Mouse (Mus musculus): Measurements from ENCODE around the gene Zpbp2. TPM values are rescaled to one million over a fixed set of nuclear protein-coding genes. Genes with fewer than 3 reads are reported as not detected.
A peak's percentile ranks its signal among the peaks of the same experiment; 100 is the strongest.

The Zpbp2 gene
- 0.62 and 0.79 TPM in 2 replicates for polyA plus RNA-seq (2015; fragmentation: Nextera tagmentation; extraction: Ambion mirVana)

DNA sequence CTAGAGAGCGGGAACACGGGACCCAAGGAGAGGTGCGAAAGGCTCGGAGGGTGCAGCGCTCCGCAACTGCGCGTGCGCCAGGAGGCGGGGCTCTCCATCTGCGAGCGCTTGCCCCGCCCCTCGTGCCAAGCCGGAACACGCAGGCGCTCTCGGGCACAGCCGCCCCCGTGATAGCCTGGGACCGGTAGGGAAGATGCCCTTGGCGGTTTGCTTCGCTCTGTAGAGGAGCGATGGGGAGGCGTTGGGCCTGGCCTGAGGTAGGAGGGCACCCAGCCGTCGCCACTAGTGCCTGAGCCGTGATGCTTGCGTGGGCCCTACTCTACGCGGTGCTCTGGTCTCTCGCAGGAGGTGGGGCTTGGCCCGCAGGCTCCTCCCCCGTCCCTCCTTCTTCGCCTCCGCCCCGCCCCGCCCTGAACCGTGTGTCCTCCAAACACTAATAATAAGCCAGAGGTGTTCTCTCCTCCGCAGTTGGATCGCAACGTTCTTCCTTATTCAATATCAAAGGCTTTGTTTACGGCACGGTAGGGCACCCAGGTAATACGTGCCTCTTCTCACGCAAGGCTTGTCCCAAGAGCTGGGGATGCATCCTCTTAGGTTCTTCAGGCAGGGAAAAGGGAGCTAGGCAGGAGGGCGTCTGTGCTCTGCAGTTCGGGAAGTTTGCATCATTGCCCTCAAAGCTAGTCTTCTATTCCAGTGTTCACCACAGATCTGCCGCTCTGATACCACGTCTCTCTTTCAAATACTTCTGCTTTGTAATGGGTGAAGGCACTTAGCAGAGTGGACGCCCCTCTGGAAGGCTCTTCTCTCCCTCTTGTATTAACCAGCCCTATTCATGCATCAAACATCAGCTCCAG, at the start of gene Zpbp2:
Zpbp2 (plus strand) TSS at position 123 of the 854 bp plus-strand sequence.
- Histone ChIP-seq H3K4me3 (replicated peaks) (peak within 1 kb of the TSS; percentile 76), H3K27me3 (peaks cover 49% of the 10 kb centered on the region), H3K36me3 (replicated peaks) (no peaks in the 10 kb centered on the region), H3K27ac (replicated peaks) (peak within 1 kb of the TSS; percentile 86), H3K9me3 (replicated peaks) (no peaks in the 10 kb centered on the region; the same call in 1 of the 2 replicates), H3K4me1 (replicated peaks) (peaks cover 16% of the 10 kb centered on the region), H3K4me2 (peak within 1 kb of the TSS; percentile 95), H3K9ac (peak within 1 kb of the TSS; percentile 75)
- ATAC-seq (ENCODE audit: insufficient read depth), result peak; percentile 99
- WGBS (ENCODE audit: insufficient replicate concordance), result under 1% methylated on average over 51 of the region's 51 CpGs

DNA sequence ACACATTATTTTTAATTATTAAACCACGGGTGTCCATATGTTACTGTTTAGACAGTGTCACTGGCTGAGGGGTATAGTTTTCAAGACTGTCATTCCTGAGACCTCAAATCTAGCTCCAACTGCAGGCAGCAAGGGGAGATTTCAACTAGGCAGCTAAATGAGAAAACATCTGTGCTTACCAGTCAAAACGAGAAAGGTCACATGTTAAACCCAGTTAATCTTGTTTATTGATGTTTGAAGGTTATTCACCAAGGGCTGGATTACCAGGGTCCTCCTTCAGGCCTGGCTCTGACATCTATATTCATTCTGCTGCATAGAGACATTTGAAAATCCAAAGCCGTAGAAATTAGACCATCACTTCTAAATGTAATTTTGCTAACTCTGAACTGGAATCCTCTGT, 46.0 kb upstream of the Zpbp2 start:
- Histone ChIP-seq H3K9ac (no peak overlapping the region), H3K9me3 (replicated peaks) (no peaks in the 10 kb centered on the region), H3K4me1 (replicated peaks) (no peaks in the 10 kb centered on the region), H3K27me3 (no peaks in the 10 kb centered on the region), H3K27ac (replicated peaks) (no peak overlapping the region), H3K4me2 (no peak overlapping the region), H3K4me3 (replicated peaks) (no peak overlapping the region), H3K36me3 (replicated peaks) (no peaks in the 10 kb centered on the region)
- no peak for ATAC-seq (ENCODE audit: insufficient read depth)
- WGBS (ENCODE audit: insufficient replicate concordance), result 51% methylated on average over 3 of the region's 3 CpGs

GRCm38 (mm10) chr11:98509434-98509833, 41.5 kb upstream of the Zpbp2 start:
- Histone ChIP-seq H3K27ac (replicated peaks) (no peak overlapping the region), H3K27me3 (no peaks in the 10 kb centered on the region), H3K9ac (no peak overlapping the region), H3K4me3 (replicated peaks) (no peak overlapping the region), H3K4me2 (no peak overlapping the region), H3K9me3 (replicated peaks) (no peaks in the 10 kb centered on the region), H3K4me1 (replicated peaks) (no peaks in the 10 kb centered on the region), H3K36me3 (replicated peaks) (no peaks in the 10 kb centered on the region)
- WGBS (ENCODE audit: insufficient replicate concordance), result 62% methylated on average over 7 of the region's 7 CpGs
- ATAC-seq (ENCODE audit: insufficient read depth), result no peak

- Histone ChIP-seq H3K4me1 (replicated peaks) (no peaks in the 10 kb centered on the region), H3K9ac (no peak overlapping the region), H3K4me3 (replicated peaks) (no peak overlapping the region), H3K27me3 (no peaks in the 10 kb centered on the region), H3K27ac (replicated peaks) (no peak overlapping the region), H3K4me2 (no peak overlapping the region), H3K9me3 (replicated peaks) (no peaks in the 10 kb centered on the region), H3K36me3 (replicated peaks) (no peaks in the 10 kb centered on the region)
- 59% methylated on average over 8 of the region's 8 CpGs for WGBS (ENCODE audit: insufficient replicate concordance)
- no peak for ATAC-seq (ENCODE audit: insufficient read depth)
Observed at GRCm38 (mm10) chr11:98510125-98510524, 40.8 kb upstream of the Zpbp2 start.

DNA sequence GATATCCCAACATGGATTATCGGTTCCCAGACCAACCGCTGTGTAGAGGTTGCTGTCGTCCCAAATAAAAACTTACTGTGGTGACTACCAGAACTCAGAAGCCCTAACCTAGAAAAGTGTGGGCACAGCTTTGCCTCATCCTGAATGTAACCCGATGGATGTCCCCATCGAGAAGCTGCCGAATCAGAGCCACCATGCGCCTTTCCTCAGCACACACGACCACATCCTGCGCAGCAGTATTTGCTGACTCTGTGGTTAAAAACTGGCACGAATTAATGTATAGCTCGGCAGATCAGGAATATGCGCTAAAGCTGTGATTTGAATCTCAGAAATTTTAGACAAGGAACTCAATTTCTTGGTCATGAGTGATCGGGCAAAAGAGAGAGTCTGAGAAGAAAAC, 38.0 kb upstream of the Zpbp2 start:
- H3K9me3 ChIP-seq (replicated peaks), result no peaks in the 10 kb centered on the region
- no peaks in the 10 kb centered on the region for H3K4me1 ChIP-seq (replicated peaks)
- no peak overlapping the region for H3K4me3 ChIP-seq (replicated peaks)
- H3K4me2 ChIP-seq, result no peak overlapping the region
- H3K27ac ChIP-seq (replicated peaks), result no peak overlapping the region
- no peaks in the 10 kb centered on the region for H3K27me3 ChIP-seq
- ATAC-seq (ENCODE audit: insufficient read depth), result no peak
- no peaks in the 10 kb centered on the region for H3K36me3 ChIP-seq (replicated peaks)
- 64% methylated on average over 13 of the region's 13 CpGs for WGBS (ENCODE audit: insufficient replicate concordance)
- H3K9ac ChIP-seq, result no peak overlapping the region

DNA sequence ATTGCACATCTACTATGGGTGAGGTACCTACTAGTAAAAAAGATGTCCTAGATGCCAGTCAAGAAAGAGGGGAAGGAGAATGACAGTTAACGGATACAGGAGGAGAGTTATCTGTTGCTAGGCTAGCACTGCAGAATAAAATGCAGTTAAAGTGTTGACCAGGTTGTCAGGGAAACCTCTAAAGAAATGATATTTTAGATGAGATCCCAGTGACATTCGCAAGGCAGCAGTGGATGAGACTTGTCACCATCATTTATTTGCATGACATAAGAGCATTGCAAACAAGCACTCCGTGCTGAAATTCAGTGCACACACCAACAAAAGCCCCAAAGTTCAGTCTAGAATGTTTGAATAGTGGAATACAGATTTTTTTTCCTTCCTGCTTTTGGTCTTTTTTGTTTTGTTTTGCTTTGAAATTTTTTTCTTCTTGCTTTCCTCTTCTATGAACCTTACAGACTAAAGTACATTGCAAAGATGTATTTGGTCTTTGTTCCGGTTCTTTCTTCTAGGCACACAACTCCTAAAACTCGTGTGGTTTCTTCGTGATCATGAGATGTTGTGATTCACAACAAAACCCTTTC, 37.5 kb upstream of the Zpbp2 start:
- Histone ChIP-seq H3K27me3 (peaks cover under 1% of the 10 kb centered on the region; the same call in 1 of the 2 replicates), H3K36me3 (replicated peaks) (no peaks in the 10 kb centered on the region), H3K27ac (replicated peaks) (no peak overlapping the region), H3K4me2 (no peak overlapping the region), H3K4me3 (replicated peaks) (no peak overlapping the region), H3K9ac (no peak overlapping the region), H3K9me3 (replicated peaks) (no peaks in the 10 kb centered on the region), H3K4me1 (replicated peaks) (no peaks in the 10 kb centered on the region)
- no peak for ATAC-seq (ENCODE audit: insufficient read depth)
- 58% methylated on average over 6 of the region's 6 CpGs for WGBS (ENCODE audit: insufficient replicate concordance)

- H3K9ac ChIP-seq, result no peak overlapping the region
- H3K4me2 ChIP-seq, result no peak overlapping the region
- H3K4me3 ChIP-seq (replicated peaks), result no peak overlapping the region
- no peak for ATAC-seq (ENCODE audit: insufficient read depth)
- H3K9me3 ChIP-seq (replicated peaks), result no peaks in the 10 kb centered on the region
- WGBS (ENCODE audit: insufficient replicate concordance), result 52% methylated on average over 10 of the region's 10 CpGs
- no peaks in the 10 kb centered on the region for H3K4me1 ChIP-seq (replicated peaks)
- no peak overlapping the region for H3K27ac ChIP-seq (replicated peaks)
- H3K27me3 ChIP-seq, result peaks cover 11% of the 10 kb centered on the region
- H3K36me3 ChIP-seq (replicated peaks), result no peaks in the 10 kb centered on the region
Observed at GRCm38 (mm10) chr11:98520468-98520867, 30.4 kb upstream of the Zpbp2 start.

- Histone ChIP-seq H3K36me3 (replicated peaks) (no peaks in the 10 kb centered on the region), H3K9me3 (replicated peaks) (no peaks in the 10 kb centered on the region), H3K27me3 (peaks cover 23% of the 10 kb centered on the region), H3K4me2 (no peak overlapping the region), H3K9ac (no peak overlapping the region), H3K4me1 (replicated peaks) (no peaks in the 10 kb centered on the region), H3K4me3 (replicated peaks) (no peak overlapping the region), H3K27ac (replicated peaks) (no peak overlapping the region)
- 37% methylated on average over 4 of the region's 4 CpGs for WGBS (ENCODE audit: insufficient replicate concordance)
- ATAC-seq (ENCODE audit: insufficient read depth), result no peak
Observed at GRCm38 (mm10) chr11:98525140-98525539, 25.8 kb upstream of the Zpbp2 start.

GRCm38 (mm10) chr11:98526824-98527461, 24.0 kb upstream of the Zpbp2 start:
- no peak overlapping the region for H3K9ac ChIP-seq

GRCm38 (mm10) chr11:98537480-98538034, 13.3 kb upstream of the Zpbp2 start:
- no peaks in the 10 kb centered on the region for H3K4me1 ChIP-seq (replicated peaks)
- H3K9ac ChIP-seq, result no peak overlapping the region
- no peak overlapping the region for H3K27ac ChIP-seq (replicated peaks)
- H3K4me2 ChIP-seq, result no peak overlapping the region
- H3K36me3 ChIP-seq (replicated peaks), result no peaks in the 10 kb centered on the region
- no peak overlapping the region for H3K4me3 ChIP-seq (replicated peaks)
- ATAC-seq (ENCODE audit: insufficient read depth), result no peak
- H3K9me3 ChIP-seq (replicated peaks), result no peaks in the 10 kb centered on the region
- H3K27me3 ChIP-seq, result peaks cover 36% of the 10 kb centered on the region

More at GRCm38 (mm10) chr11:98526824-98527461, 24.0 kb upstream of the Zpbp2 start:
- H3K9me3 ChIP-seq (replicated peaks), result no peaks in the 10 kb centered on the region
- H3K27me3 ChIP-seq, result peaks cover 21% of the 10 kb centered on the region
- no peak overlapping the region for H3K4me2 ChIP-seq
- no peak overlapping the region for H3K4me3 ChIP-seq (replicated peaks)
- no peak overlapping the region for H3K27ac ChIP-seq (replicated peaks)
- no peaks in the 10 kb centered on the region for H3K4me1 ChIP-seq (replicated peaks)
- no peaks in the 10 kb centered on the region for H3K36me3 ChIP-seq (replicated peaks)
- ATAC-seq (ENCODE audit: insufficient read depth), result no peak
- 58% methylated on average over 10 of the region's 10 CpGs for WGBS (ENCODE audit: insufficient replicate concordance)

DNA sequence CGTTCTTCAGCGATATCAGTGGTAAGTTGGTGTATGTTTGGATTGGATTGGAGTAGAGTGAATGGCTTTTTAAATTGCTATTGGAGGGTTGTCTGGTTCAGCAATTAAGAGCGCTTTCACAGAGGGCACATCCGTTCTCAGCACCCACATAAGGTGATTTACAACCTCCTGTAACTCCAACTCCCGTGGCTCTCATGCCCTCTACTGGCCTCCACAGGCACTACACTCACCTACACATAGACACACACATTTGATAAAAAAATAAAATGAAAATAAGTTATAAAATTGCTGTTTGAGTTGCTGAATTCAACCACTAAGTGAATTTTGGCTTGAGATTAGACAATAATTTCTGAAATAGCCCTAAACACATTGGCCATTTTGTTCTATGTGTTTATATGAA, 10.6 kb upstream of the Zpbp2 start:
- peaks cover 49% of the 10 kb centered on the region for H3K27me3 ChIP-seq
- no peak overlapping the region for H3K4me2 ChIP-seq
- no peak for ATAC-seq (ENCODE audit: insufficient read depth)
- H3K9me3 ChIP-seq (replicated peaks), result no peaks in the 10 kb centered on the region
- H3K36me3 ChIP-seq (replicated peaks), result no peaks in the 10 kb centered on the region
- H3K27ac ChIP-seq (replicated peaks), result no peak overlapping the region
- no peaks in the 10 kb centered on the region for H3K4me1 ChIP-seq (replicated peaks)
- H3K4me3 ChIP-seq (replicated peaks), result no peak overlapping the region
- no peak overlapping the region for H3K9ac ChIP-seq
- 65% methylated on average over 5 of the region's 5 CpGs for WGBS (ENCODE audit: insufficient replicate concordance)
